Mouse (Mus musculus) brain, embryonic 18.5 days (tissue): ENCODE measurements around the gene Snx8.

ENCODE experiments used
- DNase-seq: peaks from one replicate; pipeline ENCODE4 v3.0.0-alpha.2; 2012; ENCODE audit warnings: low read depth, low spot score

The Snx8 gene

DNA sequence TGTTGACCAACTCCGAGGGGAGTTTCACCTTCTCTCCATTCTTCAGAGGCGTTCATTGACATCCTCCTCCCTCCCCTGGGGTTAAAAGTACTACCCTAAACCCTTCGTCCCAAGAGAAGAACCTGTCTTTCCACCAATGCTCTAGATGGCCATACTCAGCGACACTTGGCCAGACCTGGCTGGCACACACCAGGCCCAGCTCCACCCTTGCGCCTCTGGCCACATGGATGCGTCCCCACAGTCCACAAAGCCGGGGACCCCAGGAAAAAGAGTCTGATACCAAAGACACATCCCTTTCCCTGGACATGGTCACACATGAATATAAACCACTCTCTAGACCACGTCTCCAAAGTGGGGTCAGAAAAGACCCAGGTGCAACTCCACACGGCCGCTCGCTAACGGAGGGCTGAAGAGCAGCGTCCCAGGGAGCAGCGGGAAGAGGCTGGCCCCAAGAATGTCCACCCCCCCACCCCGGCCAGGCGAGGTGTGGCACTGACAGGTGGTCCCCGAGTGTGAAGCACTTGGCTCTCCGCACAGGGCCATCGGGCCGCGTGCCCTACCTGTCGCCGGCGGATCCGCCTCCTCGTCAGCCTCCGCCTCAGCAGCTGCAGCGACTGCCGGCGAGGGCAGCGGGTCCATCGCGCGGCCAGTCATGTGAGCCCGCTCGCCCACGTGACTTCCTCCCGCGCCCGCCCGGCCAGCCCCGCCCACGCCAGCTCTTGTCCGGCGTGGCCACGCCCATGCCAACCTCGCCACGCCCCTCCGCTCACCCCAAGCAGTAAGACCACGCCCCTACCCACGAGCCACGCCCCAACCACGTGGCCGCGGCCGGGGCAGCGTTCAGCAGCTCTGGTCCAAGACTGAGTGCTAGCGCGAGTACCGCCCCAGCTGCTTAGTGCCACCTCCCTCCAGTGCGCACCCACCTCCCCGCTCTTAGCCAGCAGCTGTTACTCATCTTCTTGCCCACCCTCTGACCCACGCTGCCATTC, at the start of gene Snx8:
Snx8 (minus strand) TSS at position 675 of the 989 bp plus-strand sequence.
- DNase-seq: peak; percentile 56

DNA sequence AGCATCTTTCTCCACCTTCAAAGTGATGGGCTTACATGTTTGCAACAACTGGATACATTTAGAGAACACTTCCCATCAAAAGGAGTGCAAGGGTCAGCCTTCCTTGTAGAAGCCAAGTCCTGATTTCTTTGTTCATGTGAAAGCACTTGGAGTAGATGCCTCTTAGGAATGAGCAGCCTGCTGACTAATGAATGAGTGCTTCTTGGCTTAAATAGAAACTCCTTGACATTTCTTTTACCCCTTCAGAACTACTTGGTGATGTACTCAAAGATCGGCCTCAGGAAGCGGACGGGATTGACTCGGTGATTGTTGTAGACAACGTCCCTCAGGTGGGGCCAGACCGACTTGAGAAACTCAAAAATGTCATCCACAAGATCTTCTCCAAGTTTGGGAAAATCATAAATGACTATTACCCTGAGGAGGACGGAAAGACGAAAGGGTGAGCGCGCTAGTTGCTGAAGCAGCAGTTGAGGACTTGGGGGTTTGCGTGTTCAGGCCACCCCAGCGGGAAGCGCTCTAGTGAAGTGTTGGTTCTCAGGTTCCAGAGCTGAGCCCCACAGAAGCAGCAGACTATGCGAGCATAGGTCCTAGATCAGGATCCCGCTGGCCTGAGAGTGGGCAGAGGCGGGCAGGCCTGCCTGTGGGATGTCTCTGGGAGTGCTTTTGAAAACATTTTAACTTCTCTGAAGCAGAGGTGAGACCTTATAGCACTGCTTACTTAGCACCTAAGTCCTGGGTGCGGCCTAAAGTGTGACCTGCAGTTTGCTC, 36.1 kb upstream of the Snx8 start:
- no peak for DNase-seq

DNA sequence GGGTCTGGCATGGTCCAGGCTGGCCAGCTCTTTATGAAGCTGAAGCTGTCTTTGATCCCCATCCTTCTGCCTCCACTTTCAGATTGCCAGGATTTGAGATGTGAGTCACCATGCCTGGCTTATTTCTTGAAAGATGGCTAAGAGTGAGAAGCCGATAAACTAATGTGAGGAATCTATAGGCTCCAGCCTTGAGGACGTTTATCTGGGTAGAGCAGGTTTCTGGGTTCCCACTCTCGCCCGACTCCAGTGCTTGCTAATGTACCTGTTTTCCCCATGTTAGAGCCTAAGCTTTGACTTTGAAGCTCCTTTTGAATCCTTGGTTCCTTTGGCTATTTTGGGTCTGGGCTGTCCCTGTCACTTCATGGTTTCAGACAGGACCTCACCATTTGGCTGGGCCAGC, 31.6 kb upstream of the Snx8 start:
- no peak for DNase-seq

DNA sequence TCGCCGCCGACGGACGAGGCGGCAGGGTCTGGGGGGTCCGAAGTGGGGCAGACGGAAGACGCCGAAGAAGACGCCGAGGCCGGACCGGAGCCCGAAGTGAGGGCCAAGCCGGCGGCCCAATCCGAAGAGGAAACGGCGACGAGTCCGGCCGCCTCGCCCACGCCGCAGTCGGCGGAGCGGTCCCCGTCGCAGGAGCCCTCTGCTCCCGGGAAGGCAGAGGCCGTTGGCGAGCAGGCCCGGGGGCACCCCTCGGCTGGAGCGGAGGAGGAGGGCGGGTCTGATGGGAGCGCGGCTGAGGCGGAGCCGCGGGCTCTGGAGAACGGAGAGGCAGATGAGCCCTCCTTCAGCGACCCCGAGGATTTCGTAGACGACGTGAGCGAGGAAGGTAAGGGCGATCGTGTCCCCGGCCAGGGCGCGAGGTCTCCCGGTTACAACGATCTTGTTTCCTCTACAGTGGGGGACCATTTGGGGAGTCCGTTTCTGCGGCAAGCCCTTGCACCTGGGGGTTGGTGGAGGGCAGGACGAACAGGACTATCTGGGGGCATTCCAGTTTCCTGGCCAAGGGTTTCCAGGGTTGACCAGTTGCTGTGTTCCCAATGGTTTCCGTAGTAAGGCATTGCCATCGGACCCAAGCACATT, 30.5 kb upstream of the Snx8 start:
- DNase-seq: no peak

DNA sequence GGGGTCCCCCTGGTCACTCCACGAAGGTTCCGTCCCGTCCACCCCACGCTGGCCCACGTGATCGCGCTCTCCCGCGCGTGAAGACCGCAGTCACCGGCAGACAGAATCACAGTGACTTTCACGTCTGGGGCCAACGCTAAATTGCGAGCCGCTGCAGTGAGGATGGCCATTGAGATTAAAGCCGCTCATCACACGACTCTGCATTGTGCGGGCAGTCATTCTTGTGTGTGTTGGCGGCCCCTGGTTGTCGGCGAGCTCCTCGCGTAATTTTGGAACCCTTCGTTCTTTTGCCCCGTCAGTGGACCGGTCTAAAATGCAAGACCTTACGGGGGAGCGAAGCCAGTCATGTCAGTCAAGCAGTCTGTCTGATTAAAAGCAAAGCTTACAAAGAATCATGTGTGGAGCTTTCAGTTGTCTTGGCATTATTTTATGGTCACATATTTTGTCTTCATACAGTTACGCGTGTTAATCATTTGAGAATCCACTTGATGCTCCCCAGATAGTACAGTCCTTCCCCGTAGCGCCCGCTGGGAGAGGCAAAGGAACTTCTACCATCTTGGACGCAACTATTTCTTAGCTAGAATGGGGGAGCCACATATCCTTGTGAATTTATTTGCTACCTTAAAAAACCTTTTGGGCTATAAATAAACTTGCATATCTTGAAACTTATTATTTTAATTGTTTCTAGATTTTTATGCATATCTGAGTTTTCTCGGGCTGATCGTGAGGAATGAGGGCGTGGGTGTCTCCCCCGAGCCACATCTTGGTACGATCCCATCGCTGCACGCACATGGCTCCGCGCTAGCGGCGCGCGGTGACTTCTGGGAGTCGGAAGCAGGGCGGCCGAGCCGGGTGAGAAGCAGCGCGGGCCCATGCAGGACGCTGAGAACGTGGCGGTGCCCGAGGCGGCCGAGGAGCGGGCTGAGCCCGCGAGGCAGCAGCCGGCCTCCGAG, 29.7 kb upstream of the Snx8 start, which contains the start of gene Eif3b:
Eif3b (plus strand) TSS at position 840 of the 953 bp plus-strand sequence.
- DNase-seq: peak; percentile 90

GRCm38 (mm10) chr5:140418106-140418488, 29.0 kb upstream of the Snx8 start:
- DNase-seq: no peak

DNA sequence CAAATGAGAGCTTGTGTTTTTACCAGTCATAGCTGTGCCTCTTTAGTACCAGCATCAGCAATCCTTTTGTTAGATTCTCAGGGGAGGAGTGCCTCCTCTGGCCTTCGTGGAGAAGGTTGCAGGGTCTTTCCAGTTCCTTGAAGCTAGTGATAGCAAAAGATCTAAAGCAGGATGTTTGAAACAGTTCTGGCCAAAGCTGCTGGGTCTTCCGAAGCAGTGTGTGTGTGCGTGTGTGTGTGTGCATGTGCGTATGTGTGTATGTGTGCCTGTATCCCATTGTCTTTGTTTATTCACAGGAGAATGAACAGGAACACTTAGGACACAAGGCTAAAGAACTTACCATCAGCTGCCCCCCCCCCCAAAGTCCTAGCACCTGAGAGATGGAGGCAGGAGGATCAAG, 25.6 kb upstream of the Snx8 start:
- no peak for DNase-seq

GRCm38 (mm10) chr5:140411339-140411738, 22.3 kb upstream of the Snx8 start:
- DNase-seq: no peak

GRCm38 (mm10) chr5:140408801-140409200, 19.7 kb upstream of the Snx8 start:
- DNase-seq: no peak

GRCm38 (mm10) chr5:140406666-140407065, 17.6 kb upstream of the Snx8 start:
- no peak for DNase-seq

- no peak for DNase-seq
Measured at GRCm38 (mm10) chr5:140405126-140405525, 16.1 kb upstream of the Snx8 start.

GRCm38 (mm10) chr5:140402640-140403270, 13.7 kb upstream of the Snx8 start:
- no peak for DNase-seq

- no peak for DNase-seq
Measured at GRCm38 (mm10) chr5:140396166-140396940, 7.3 kb upstream of the Snx8 start.

- no peak for DNase-seq
Measured at GRCm38 (mm10) chr5:140392701-140393100, 3.6 kb upstream of the Snx8 start.

- no peak for DNase-seq
Measured at GRCm38 (mm10) chr5:140391981-140392380, 2.9 kb upstream of the Snx8 start.

DNA sequence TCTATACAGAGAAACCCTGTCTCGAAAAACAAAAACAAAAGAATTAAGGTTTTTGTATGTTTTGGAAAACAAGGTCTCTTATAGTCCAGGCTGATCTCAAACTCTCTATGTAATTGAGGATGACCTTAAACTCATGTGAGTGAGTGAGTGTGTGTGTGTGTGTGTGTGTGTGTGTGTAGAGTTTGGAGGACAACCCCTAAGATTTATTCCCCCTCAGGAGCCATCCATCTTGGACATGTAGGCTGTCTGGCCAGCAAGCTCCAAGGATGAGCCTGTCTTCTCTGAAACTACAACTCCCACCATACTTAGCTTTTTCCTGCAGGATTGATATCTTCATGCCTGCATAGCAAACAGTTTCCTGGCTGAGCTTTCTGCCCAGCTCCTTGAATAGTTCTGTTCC, 2.4 kb upstream of the Snx8 start:
- DNase-seq: no peak

GRCm38 (mm10) chr5:140389647-140390046, 585 bp upstream of the Snx8 start:
- no peak for DNase-seq

DNA sequence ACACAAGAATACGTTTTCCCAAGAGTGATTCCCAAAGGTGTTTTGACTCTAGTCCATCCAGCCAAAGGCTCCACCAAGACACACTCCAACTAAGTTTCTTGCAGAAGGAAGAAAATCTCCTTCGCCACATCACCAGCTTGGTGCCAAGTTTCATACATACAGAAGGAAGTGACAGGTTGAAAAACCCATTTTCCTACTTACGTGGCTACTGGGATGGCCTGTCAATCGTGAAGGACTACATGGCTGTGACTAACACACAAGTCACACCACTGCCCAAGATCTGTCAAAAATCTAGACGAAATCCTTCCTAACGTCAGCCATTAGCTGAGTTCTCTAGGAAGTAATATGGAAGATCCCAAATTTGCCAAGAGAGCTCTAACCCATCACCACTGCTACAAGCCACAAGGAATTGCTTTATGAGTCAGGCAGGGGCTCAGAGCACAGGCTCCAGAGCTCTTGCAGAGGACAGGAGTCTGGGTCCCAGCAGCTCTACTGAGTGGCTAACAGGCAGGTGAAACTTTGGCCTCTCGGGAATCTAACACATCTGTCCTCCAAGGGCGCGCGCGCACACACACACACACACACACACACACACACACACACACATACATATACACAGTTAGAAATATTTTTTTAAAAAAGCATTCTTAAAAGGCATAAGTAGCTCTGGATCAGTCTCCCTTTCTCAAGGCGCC, 1.1 kb downstream of the Snx8 start:
- no peak for DNase-seq

- no peak for DNase-seq
Measured at GRCm38 (mm10) chr5:140387236-140387635, 1.8 kb downstream of the Snx8 start.
